Mouse (Mus musculus) heart, embryonic 15.5 days (tissue): Measurements from ENCODE around the gene Timm17b. TPM values are rescaled to one million over a fixed set of nuclear protein-coding genes. Genes with fewer than 3 reads are reported as not detected.

Experiments
- polyA plus RNA-seq: library from polyadenylated mRNA; unstranded; fragments of >200 nt; fragmentation: Nextera tagmentation; extraction: Ambion mirVana; gene quantifications from 2 replicates; pipeline ENCODE4 v1.2.1, GENCODE M21; 2015

Gene Timm17b
- polyA plus RNA-seq, 1 experiment from 2014 or later, result 102 TPM

Other genes starting within 250 kb of the Timm17b start
- gene Prickle3, start 242.1 kb upstream of the Timm17b start, polyA plus RNA-seq, result 8.0 and 10.6 TPM in 2 replicates
- gene Plp2, start 228.0 kb upstream of the Timm17b start, polyA plus RNA-seq, result 129 and 145 TPM in 2 replicates
- gene Magix, start 218.1 kb upstream of the Timm17b start, polyA plus RNA-seq, result 0.69 and 1.2 TPM in 2 replicates
- 27.0 and 28.2 TPM in 2 replicates for gene Gpkow, start 202.2 kb upstream of the Timm17b start, polyA plus RNA-seq
- 25.4 and 33.7 TPM in 2 replicates for gene Wdr45, start 185.0 kb upstream of the Timm17b start, polyA plus RNA-seq
- 1.2 TPM in 1 of 2 replicates, not detected in the other for gene Gm45208, start 177.1 kb upstream of the Timm17b start, polyA plus RNA-seq
- gene Praf2, start 170.9 kb upstream of the Timm17b start, polyA plus RNA-seq, result 30.5 and 39.4 TPM in 2 replicates
- 4.1 and 8.7 TPM in 2 replicates for gene Ccdc120, start 148.5 kb upstream of the Timm17b start, polyA plus RNA-seq
- 16.6 and 21.7 TPM in 2 replicates for gene Tfe3, start 136.8 kb upstream of the Timm17b start, polyA plus RNA-seq
- gene Gripap1, start 109.6 kb upstream of the Timm17b start, polyA plus RNA-seq, result 25.9 and 31.1 TPM in 2 replicates
- gene Kcnd1, start 77.1 kb upstream of the Timm17b start, polyA plus RNA-seq, result 0.69 and 1.0 TPM in 2 replicates
- 24.7 and 31.7 TPM in 2 replicates for gene Otud5, start 58.0 kb upstream of the Timm17b start, polyA plus RNA-seq
- gene Pim2, start 21.1 kb upstream of the Timm17b start, polyA plus RNA-seq, result 4.5 and 6.3 TPM in 2 replicates
- 22.3 and 32.0 TPM in 2 replicates for gene Slc35a2, start 15.3 kb upstream of the Timm17b start, polyA plus RNA-seq
- gene Pqbp1, start 88 bp upstream of the Timm17b start, polyA plus RNA-seq, result 72.8 and 77.9 TPM in 2 replicates
- gene Gm10491, start 8.5 kb downstream of the Timm17b start, polyA plus RNA-seq, result not detected in 2 replicates
- gene Gm10490, start 10.2 kb downstream of the Timm17b start, polyA plus RNA-seq, result not detected in 2 replicates
- gene Pcsk1n, start 20.5 kb downstream of the Timm17b start, polyA plus RNA-seq, result 0.39 and 3.3 TPM in 2 replicates
- not detected in 2 replicates for gene Eras, start 29.2 kb downstream of the Timm17b start, polyA plus RNA-seq
- gene Hdac6, start 48.5 kb downstream of the Timm17b start, polyA plus RNA-seq, result 21.4 and 28.6 TPM in 2 replicates
- gene Gata1, start 78.7 kb downstream of the Timm17b start, polyA plus RNA-seq, result 0.57 and 2.4 TPM in 2 replicates
- 0.19 and 0.66 TPM in 2 replicates for gene Glod5, start 119.1 kb downstream of the Timm17b start, polyA plus RNA-seq
- gene Suv39h1, start 175.4 kb downstream of the Timm17b start, polyA plus RNA-seq, result 25.0 and 32.1 TPM in 2 replicates
- gene Was, start 191.1 kb downstream of the Timm17b start, polyA plus RNA-seq, result 0.39 and 1.1 TPM in 2 replicates
- gene Wdr13, start 233.5 kb downstream of the Timm17b start, polyA plus RNA-seq, result 22.3 and 25.2 TPM in 2 replicates
- 288 and 296 TPM in 2 replicates for gene Rbm3, start 246.5 kb downstream of the Timm17b start, polyA plus RNA-seq